Mouse (Mus musculus) intestine, embryonic 16.5 days (tissue): ENCODE data around the gene Nkiras1. TPM values are rescaled to one million over a fixed set of nuclear protein-coding genes. Genes with fewer than 3 reads are reported as not detected.

ENCODE experiments used
- ATAC-seq: fragments of 200-750 bp; cut with Nextera tagmentation; 2 replicates; pipeline ENCODE4 v1.8.0; 2017; ENCODE audit warnings: moderate TSS enrichment, moderate library complexity
- H3K27ac ChIP-seq: fragments of 300-500 bp; sonication (generic); 2 replicates; pipeline ENCODE4 v1.5.1; 2014; ENCODE audit warnings: mild to moderate bottlenecking, low read length
- H3K27me3 ChIP-seq: fragments of 300-500 bp; sonication (generic); replicated peaks from 2 replicates; pipeline ENCODE4 v1.6.1; 2014; ENCODE audit warnings: low read length, control low read depth, mixed read lengths; ENCODE audit not compliant: control insufficient read depth, insufficient read depth
- H3K36me3 ChIP-seq: fragments of 300-500 bp; sonication (generic); 2 replicates; pipeline ENCODE4 v1.6.1; 2014; ENCODE audit warnings: low read length, control low read depth; ENCODE audit not compliant: control insufficient read depth, insufficient read depth
- H3K4me1 ChIP-seq: fragments of 300-500 bp; sonication (generic); 2 replicates; pipeline ENCODE4 v1.6.1; 2014; ENCODE audit warnings: low read length, control low read depth, mixed read lengths; ENCODE audit not compliant: control insufficient read depth, insufficient read depth
- H3K4me2 ChIP-seq: fragments of 300-500 bp; sonication (generic); 2 replicates; pipeline ENCODE4 v1.6.1; 2014; ENCODE audit warnings: low read depth, low read length, control low read depth
- H3K4me3 ChIP-seq: fragments of 300-500 bp; sonication (generic); 2 replicates; pipeline ENCODE4 v1.5.1; 2014; ENCODE audit warnings: mild to moderate bottlenecking, low read length
- H3K9ac ChIP-seq: fragments of 300-500 bp; sonication (generic); 2 replicates; pipeline ENCODE4 v1.6.1; 2014; ENCODE audit warnings: low read depth, low read length
- H3K9me3 ChIP-seq: fragments of 300-500 bp; sonication (generic); 2 replicates; pipeline ENCODE4 v1.6.1; 2016; ENCODE audit warnings: low read length, control low read depth; ENCODE audit not compliant: control insufficient read depth
- WGBS: fragments of 180-500 bp; shearing (Covaris S2); extraction: QIAGEN DNeasy Blood & Tissue Kit; methylation state at CpG from one replicate; pipeline ENCODE4 v1.1.7; 2014; 5-methylcytosine and 5-hydroxymethylcytosine counted together
- polyA plus RNA-seq: library from polyadenylated mRNA; unstranded; fragments of >200 nt; fragmentation: Nextera tagmentation; extraction: Ambion mirVana; gene quantifications from 2 replicates; pipeline ENCODE4 v1.2.1, GENCODE M21; 2015

Gene Nkiras1
- polyA plus RNA-seq, 1 experiment from 2014 or later = 15.9 TPM

- Histone ChIP-seq H3K36me3 (no peaks in the 10 kb centered on the region), H3K9ac (no peak overlapping the region), H3K4me1 (no peaks in the 10 kb centered on the region), H3K4me2 (no peak overlapping the region), H3K4me3 (no peak overlapping the region), H3K9me3 (no peaks in the 10 kb centered on the region), H3K27ac (no peak overlapping the region), H3K27me3 (no peaks in the 10 kb centered on the region)
- no peak for ATAC-seq
- 88% methylated on average over 2 of the region's 2 CpGs for whole genome bisulfite sequencing
Measured at GRCm38 (mm10) chr14:18297441-18297840, 26.5 kb downstream of the Nkiras1 start.

- no peak overlapping the region for H3K4me3 ChIP-seq
- H3K36me3 ChIP-seq = no peaks in the 10 kb centered on the region
- H3K4me2 ChIP-seq = no peak overlapping the region
- no peaks in the 10 kb centered on the region for H3K9me3 ChIP-seq
- no peak overlapping the region for H3K9ac ChIP-seq
- ATAC-seq = no peak
- H3K27me3 ChIP-seq = no peaks in the 10 kb centered on the region
- H3K4me1 ChIP-seq = 0 out of 2 replicates have a peak, but pooled peaks cover 3% of the 10 kb centered on the region
- 89% methylated on average over 2 of the region's 2 CpGs for WGBS
- no peak overlapping the region for H3K27ac ChIP-seq
Measured at GRCm38 (mm10) chr14:18298874-18299273, 27.9 kb downstream of the Nkiras1 start.

GRCm38 (mm10) chr14:18300676-18301075, 29.7 kb downstream of the Nkiras1 start:
- Histone ChIP-seq H3K4me3 (no peak overlapping the region), H3K36me3 (no peaks in the 10 kb centered on the region), H3K4me2 (no peak overlapping the region), H3K9ac (no peak overlapping the region), H3K4me1 (0 out of 2 replicates have a peak, but pooled peaks cover 3% of the 10 kb centered on the region), H3K9me3 (no peaks in the 10 kb centered on the region), H3K27me3 (no peaks in the 10 kb centered on the region), H3K27ac (no peak overlapping the region)
- no peak for ATAC-seq
- WGBS = 89% methylated on average over 2 of the region's 2 CpGs

- WGBS = 80% methylated on average over 3 of the region's 3 CpGs
- Histone ChIP-seq H3K9ac (no peak overlapping the region), H3K27ac (no peak overlapping the region), H3K27me3 (no peaks in the 10 kb centered on the region), H3K4me2 (no peak overlapping the region), H3K36me3 (no peaks in the 10 kb centered on the region), H3K4me3 (no peak overlapping the region), H3K4me1 (0 out of 2 replicates have a peak, but pooled peaks cover 3% of the 10 kb centered on the region), H3K9me3 (no peaks in the 10 kb centered on the region)
- no peak for ATAC-seq
Measured at GRCm38 (mm10) chr14:18301591-18301990, 30.7 kb downstream of the Nkiras1 start.

GRCm38 (mm10) chr14:18302750-18303149, 31.8 kb downstream of the Nkiras1 start:
- H3K27me3 ChIP-seq = no peaks in the 10 kb centered on the region
- no peak overlapping the region for H3K27ac ChIP-seq
- ATAC-seq = no peak
- H3K36me3 ChIP-seq = no peaks in the 10 kb centered on the region
- H3K4me1 ChIP-seq = 0 out of 2 replicates have a peak, but pooled peaks cover 3% of the 10 kb centered on the region
- 65% methylated on average over 3 of the region's 3 CpGs for WGBS
- no peak overlapping the region for H3K4me3 ChIP-seq
- no peaks in the 10 kb centered on the region for H3K9me3 ChIP-seq
- no peak overlapping the region for H3K4me2 ChIP-seq
- no peak overlapping the region for H3K9ac ChIP-seq

GRCm38 (mm10) chr14:18303262-18303661, 32.3 kb downstream of the Nkiras1 start:
- no peak overlapping the region for H3K4me2 ChIP-seq
- ATAC-seq = no peak
- H3K4me1 ChIP-seq = 0 out of 2 replicates have a peak, but pooled peaks cover 3% of the 10 kb centered on the region
- WGBS = 60% methylated on average over 4 of the region's 4 CpGs
- no peaks in the 10 kb centered on the region for H3K27me3 ChIP-seq
- H3K27ac ChIP-seq = no peak overlapping the region
- no peak overlapping the region for H3K9ac ChIP-seq
- H3K4me3 ChIP-seq = no peak overlapping the region
- no peaks in the 10 kb centered on the region for H3K9me3 ChIP-seq
- no peaks in the 10 kb centered on the region for H3K36me3 ChIP-seq

GRCm38 (mm10) chr14:18304165-18304564, 33.2 kb downstream of the Nkiras1 start:
- 79% methylated on average over 5 of the region's 5 CpGs for WGBS
- no peak overlapping the region for H3K4me3 ChIP-seq
- no peaks in the 10 kb centered on the region for H3K36me3 ChIP-seq
- no peak overlapping the region for H3K4me2 ChIP-seq
- H3K27ac ChIP-seq = no peak overlapping the region
- H3K9me3 ChIP-seq = no peaks in the 10 kb centered on the region
- no peak for ATAC-seq
- no peak overlapping the region for H3K9ac ChIP-seq
- H3K4me1 ChIP-seq = 0 out of 2 replicates have a peak, but pooled peaks cover 3% of the 10 kb centered on the region
- H3K27me3 ChIP-seq = no peaks in the 10 kb centered on the region

- peak overlapping the region; percentile 40 for H3K27ac ChIP-seq
- H3K27me3 ChIP-seq = no peaks in the 10 kb centered on the region
- peaks cover 3% of the 10 kb centered on the region; the same call in 1 of the 2 replicates for H3K4me1 ChIP-seq
- H3K36me3 ChIP-seq = no peaks in the 10 kb centered on the region
- no peaks in the 10 kb centered on the region for H3K9me3 ChIP-seq
- 60% methylated on average over 11 of the region's 11 CpGs for WGBS
- peak; percentile 89 for ATAC-seq
- no peak overlapping the region for H3K9ac ChIP-seq
- no peak overlapping the region for H3K4me3 ChIP-seq
- no peak overlapping the region for H3K4me2 ChIP-seq
Measured at GRCm38 (mm10) chr14:18317457-18318411, 46.8 kb downstream of the Nkiras1 start.

GRCm38 (mm10) chr14:18326968-18327672, 56.2 kb downstream of the Nkiras1 start:
- H3K4me3 ChIP-seq = peak overlapping the region; percentile 40
- ATAC-seq = no peak
- WGBS = 8% methylated on average over 37 of the region's 37 CpGs
- H3K27ac ChIP-seq = no peak overlapping the region
- H3K36me3 ChIP-seq = no peaks in the 10 kb centered on the region
- peaks cover 14% of the 10 kb centered on the region for H3K4me1 ChIP-seq
- H3K4me2 ChIP-seq = peak overlapping the region; percentile 63
- H3K9me3 ChIP-seq = no peaks in the 10 kb centered on the region
- H3K27me3 ChIP-seq = no peaks in the 10 kb centered on the region
- H3K9ac ChIP-seq = peak overlapping the region; percentile 54
